Mouse (Mus musculus): ENCODE data around the gene Sec23a.
"Not testable (repeated sequence)": the region's sequence is repeated elsewhere in the genome, so short reads cannot be mapped to it uniquely, and the experiment has no call there.

Gene Sec23a

DNA sequence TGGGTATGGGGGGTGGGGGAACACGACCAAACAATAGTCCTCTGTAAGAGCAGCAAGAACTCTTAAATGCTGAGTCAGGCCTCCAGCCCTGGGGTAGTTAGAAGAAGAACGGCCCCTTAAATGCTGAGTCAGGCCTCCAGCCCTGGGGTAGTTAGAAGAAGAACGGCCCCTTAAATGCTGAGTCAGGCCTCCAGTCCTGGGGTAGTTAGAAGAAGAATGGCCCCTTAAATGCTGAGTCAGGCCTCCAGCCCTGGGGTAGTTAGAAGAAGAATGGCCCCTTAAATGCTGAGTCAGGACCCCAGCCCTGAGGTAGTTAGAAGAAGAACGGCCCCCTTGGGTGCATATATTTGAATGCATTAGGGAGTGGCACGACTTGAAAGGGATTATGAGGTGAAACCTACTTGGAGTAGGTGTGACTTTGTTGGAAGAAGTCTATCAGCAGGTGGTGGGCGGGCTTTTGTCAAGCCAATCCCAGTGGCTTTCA lies 30.6 kb downstream of the Sec23a start:
- DNase-seq (ENCODE audit: low spot score in 2 of 2) = not testable (repeated sequence)

DNA sequence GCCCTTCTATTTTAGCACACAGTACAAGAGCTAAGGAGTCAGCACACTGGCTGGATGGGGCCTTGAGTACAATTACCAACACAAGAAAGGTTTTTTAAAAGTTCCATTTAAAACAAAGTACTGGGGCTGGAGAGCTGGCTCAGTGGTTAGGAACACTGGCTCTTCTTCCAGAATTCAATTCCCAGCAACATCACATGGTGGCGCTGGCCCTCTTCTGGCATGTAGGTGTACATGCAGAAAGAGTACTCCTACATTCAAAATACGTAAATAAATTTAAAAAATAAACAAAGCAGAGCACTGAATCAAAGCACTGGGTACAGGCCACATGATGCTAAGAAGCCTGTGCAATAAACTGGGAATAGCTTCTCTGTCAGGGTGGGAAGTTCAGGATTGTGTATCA lies 34.9 kb downstream of the Sec23a start:
- no peak for DNase-seq (ENCODE audit: low spot score in 2 of 2)

DNA sequence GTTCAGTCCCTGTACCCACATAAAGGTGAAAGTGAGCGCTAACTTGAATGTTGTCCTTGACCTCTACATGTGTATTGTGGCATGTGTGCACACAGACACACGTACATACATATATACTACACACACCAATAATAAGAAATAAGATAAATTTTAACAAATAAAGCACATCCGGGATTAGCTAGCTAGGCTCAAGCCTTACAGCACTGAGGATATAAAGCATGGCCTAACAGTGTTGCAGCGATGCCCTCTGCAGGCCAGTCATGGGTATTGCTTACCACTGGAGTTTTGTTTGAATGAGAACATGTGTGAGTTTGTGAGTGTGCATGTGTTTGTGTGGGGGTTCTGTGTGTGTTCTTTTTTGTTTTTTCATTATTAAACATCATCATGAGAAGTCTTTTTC lies 47.2 kb downstream of the Sec23a start:
- no peak for DNase-seq (ENCODE audit: low spot score in 2 of 2)

DNA sequence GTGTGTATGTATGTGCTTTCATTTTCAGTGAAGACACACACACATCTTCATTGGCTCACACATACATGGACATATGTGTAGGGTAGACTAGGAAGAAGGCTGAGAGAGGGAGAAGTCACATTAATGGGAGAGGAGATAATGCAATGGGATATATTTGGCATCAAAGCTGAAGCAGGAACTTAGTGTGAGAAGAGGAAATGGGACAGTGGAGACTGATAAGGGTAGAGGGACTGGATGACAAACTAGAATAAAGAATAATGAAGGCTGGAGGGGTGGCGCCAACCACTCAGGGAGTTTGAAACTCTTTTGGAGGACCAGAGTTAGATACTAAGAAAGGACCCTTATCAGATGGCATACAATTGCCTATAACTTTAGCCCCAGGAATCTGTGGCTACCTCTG lies 51.0 kb downstream of the Sec23a start:
- DNase-seq (ENCODE audit: low spot score in 2 of 2) = no peak

DNA sequence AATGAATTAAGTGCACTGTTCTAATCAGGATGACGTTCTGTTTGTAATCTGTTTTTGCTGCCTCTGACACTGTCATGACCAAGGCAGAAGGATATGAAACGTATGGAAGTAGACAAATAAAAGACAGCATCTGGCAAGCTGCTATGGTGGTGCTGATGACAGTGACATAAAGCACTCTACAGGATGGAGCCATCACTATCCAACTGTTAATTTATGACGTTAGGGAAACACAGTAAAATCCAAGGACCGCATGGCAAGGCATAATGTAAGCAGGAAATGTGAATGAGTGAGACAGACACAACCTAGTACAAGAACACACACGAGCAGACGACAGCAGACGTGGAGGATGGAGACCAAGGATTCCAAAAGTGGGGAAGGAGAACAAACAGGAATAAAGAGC lies 55.2 kb downstream of the Sec23a start:
- DNase-seq (ENCODE audit: low spot score in 2 of 2) = no peak

DNA sequence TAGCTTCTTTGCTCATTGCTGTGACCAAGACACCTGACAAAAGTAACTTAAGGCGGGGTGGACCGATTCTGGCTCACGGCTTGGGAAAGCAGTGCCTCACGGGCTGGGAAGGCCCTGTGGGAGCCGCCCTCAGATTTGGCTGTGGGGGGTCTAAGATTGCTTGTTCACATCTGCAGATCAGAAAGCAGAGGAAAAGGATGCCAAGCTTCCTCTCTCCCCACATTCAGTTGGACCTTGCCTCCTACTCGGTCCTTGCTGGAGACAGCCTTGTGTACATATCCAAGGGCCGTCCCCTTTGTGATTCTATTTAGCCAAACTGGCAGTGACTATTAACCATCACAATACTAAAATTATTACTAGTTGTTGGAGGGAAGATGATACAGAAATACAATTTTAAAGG lies 55.7 kb downstream of the Sec23a start:
- DNase-seq (ENCODE audit: low spot score in 2 of 2) = no peak

DNA sequence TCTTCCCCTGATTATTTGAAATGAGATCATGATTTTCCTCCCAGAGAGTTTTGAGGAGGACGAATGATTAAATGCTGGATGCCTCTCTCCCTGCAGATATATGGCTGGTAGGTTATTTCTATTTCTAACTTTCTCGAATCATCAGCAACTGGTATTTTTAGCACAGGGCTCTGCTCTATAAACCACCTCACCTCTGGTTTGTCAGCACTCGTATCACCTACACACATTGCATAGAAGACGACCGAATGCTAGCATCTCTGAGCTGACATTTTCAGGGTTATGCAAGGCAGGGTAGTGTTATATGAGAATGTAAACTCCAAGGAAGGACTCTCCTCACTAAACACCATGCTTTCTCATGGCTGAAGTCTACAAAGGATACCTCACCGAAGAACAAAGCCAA lies 63.9 kb downstream of the Sec23a start:
- no peak for DNase-seq (ENCODE audit: low spot score in 2 of 2)

DNA sequence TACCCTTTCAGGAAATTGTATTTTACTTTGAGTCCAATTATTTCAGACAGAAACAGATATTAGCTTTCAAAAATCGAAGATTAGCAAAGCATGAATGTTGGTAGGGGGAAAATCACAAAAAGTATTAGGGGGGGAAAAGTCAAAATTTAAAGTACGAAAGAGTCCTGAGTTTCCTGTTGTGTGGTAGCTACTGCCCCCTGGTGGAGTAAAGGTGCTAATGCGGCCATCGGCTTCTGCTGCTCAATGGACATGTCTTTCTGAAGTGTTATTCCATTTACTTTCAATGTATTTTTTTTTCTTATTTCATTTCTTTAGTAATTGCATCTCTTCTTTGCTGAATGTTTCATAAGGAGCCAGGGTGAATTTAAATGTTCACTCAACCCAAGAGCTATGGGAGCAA lies 64.6 kb downstream of the Sec23a start:
- DNase-seq (ENCODE audit: low spot score in 2 of 2) = peak in 1 of 2 experiments; percentile 19

DNA sequence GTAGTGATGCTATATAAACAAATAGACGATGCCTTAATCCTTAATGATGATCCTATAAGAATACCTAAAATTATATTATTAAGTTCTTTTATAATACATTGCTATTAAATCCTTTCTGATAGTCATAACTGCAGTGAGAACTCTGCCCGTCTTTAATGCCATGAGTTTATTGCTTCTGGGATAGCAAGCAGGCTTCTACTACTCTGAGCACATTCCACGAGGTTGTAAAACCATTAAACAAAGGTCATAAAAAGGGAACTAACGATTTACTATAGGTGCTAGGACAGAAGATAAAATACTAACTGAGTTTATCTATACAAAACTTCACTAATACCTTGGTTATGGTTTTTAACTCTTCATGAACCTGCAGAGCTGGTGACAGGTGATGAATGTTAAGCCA lies 69.3 kb downstream of the Sec23a start:
- no peak for DNase-seq (ENCODE audit: low spot score in 2 of 2)

DNA sequence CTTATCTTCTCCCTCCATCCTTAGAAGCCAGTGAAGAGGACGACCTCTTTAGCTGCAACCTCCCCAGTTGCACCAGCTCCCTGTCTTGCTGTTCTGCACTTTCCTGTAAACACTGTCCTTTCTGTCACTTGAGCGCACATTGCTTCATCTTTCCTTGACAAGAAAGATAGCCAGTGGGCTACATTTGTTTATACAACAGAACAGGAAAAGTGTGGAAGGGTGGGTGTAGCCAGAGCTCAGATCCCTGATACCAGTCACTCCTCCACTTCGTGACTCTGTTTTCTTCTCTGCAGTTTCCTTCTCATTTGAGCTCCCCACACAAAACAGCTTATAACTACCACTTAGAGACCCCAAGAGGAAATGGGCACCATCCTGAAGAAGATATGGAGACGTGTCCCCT lies 77.2 kb downstream of the Sec23a start:
- no peak for DNase-seq (ENCODE audit: low spot score in 2 of 2)

DNA sequence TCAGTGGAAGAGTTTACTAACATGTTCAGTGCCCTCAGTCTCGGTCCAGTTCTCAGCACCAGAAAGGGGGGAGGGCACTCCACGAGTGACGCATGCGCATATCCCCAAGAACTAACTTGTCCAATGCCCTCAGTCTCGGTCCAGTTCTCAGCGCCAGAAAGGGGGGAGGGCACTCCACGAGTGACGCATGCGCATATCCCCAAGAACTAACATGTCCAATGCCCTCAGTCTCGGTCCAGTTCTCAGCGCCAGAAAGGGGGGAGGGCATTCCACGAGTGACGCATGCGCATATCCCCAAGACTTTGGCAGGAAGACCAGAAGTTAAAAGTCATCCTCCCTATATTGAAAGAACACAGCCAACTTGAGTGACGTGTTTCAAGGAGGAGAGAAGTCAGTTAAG lies 86.8 kb downstream of the Sec23a start:
- no peak for DNase-seq (ENCODE audit: low spot score in 2 of 2)

DNA sequence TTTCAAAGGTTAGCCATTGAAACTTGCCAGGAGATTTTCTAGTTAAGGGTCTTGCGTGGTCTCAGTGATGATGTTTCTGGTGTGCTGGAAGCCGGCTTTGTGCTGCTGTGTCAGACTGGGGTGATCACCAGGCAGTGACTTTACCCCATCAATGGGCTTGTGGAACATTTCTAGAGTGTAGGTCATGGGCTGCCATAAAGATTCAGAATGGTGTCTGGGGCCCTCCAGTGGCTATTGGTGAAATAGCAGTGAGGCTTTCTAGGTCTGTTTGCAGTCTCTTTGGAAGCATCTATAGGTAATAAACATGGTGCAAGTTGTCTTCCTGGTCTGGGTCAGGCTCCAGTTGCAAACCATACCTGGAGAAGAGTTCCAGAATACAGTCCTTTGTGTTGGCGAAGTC lies 87.8 kb downstream of the Sec23a start:
- DNase-seq (ENCODE audit: low spot score in 2 of 2) = no peak

DNA sequence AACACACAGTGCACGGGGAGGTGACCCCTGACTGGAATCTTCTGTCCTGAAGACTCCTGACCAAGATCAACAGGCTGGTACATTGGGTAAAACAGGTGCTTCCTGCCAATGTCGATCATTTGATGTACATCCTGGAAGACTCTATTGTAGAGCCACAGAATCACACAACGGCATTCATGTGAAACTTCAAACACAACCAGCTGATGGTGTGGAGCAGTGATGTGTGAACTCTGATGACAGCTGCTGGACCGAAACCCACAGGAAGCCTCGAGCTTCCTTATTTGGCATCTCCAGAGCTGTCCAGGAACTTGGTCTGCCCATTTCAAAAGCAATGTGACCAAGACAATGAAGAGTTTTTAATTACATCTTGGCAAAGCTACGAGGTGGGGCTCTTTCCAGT lies 91.0 kb downstream of the Sec23a start:
- no peak for DNase-seq (ENCODE audit: low spot score in 2 of 2)

DNA sequence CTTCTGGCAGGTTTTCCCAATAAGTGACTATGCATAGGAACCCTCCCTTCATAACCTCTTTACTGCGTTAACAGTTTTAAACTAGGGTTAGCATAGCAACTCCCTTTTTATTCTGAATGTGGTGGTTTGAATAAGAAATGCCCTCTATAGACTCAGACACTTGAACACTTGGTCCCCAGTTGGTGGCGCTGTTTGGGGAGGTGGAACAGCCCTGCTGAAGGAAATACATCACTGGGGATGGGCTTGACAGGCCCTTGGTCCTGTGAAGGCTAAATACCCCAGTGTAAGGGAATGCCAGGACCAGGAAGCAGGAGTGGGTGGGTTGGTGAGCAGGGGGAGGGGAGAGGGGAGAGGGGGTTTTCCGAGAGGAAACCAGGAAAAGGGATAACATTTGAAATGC lies 92.3 kb downstream of the Sec23a start:
- no peak for DNase-seq (ENCODE audit: low spot score in 2 of 2)

DNA sequence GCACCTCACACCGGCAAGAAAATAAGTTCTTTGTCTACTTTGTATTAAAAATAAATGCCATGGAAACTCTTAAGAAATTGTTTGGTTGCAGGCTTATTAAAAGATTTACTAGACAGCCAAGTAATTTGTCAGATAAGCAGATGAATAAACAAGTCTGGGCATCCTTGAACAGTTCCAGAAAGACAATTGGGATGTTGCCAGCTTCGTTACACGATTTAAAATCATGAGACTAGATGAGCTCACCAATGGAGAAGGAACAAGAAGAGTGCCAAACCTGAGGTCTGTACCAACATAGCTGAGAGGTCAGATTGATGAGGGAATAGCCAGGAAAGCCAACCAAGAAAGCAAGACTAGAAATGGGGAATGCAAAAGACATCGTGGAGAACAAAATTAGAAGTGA lies 102.0 kb downstream of the Sec23a start:
- no peak for DNase-seq (ENCODE audit: low spot score in 2 of 2)
